Mouse (Mus musculus) gastrocnemius, adult 2 months (tissue): ENCODE results near the gene Lamb3. TPM values are rescaled to one million over a fixed set of nuclear protein-coding genes. Genes with fewer than 3 reads are reported as not detected.

Experiments used
- DNase-seq: peaks from one replicate; pipeline ENCODE4 v3.0.0; 2022
- H3K27ac ChIP-seq: fragments of 200-600 bp; 2 replicates; pipeline ENCODE4 v1.8.1; 2022; ENCODE audit warnings: mild to moderate bottlenecking
- H3K4me3 ChIP-seq: fragments of 200-600 bp; 2 replicates; pipeline ENCODE4 v1.8.1; 2022; ENCODE audit warnings: mild to moderate bottlenecking, moderate library complexity
- CTCF ChIP-seq: fragments of 200-600 bp; IDR thresholded peaks from 2 replicates; pipeline ENCODE4 v1.8.1; 2022; ENCODE audit warnings: antibody characterized with exemption, mild to moderate bottlenecking, moderate library complexity
- intact Hi-C: fragments of 180-260 bp; cut with DNase I; formaldehyde crosslinking; loops from one replicate; pipeline ENCODE4 v1.15.1; 2025
- total RNA-seq, 2 experiments: library from RNA; stranded (reverse); gene quantifications; 2 replicates each; pipeline ENCODE4 v1.2.3; 2021

Lamb3 gene
- total RNA-seq, 2 experiments from 2014 or later = 3.7 to 5.4 TPM

GRCm38 (mm10) chr1:193256289-193256577 lies 48.7 kb downstream of the Lamb3 start:
- no peak for TF ChIP-seq CTCF
- DNase-seq = no peak
- Histone ChIP-seq H3K27ac (peak overlapping the region; percentile 62; the same call in 1 of the 2 replicates), H3K4me3 (no peak overlapping the region)
- intact Hi-C loops = loop anchor here (5.0 kb wide), 1 partner anchor 106 kb away; no protein-coding TSS in a partner anchor

- TF ChIP-seq CTCF = no peak
- no peak for DNase-seq
- Histone ChIP-seq H3K4me3 (no peak overlapping the region; the same call in 1 of the 2 replicates), H3K27ac (peak overlapping the region; percentile 62)
- intact Hi-C loops = loop anchor here (5.0 kb wide), 1 partner anchor 106 kb away; no protein-coding TSS in a partner anchor
Observed at GRCm38 (mm10) chr1:193256621-193257098, 49.2 kb downstream of the Lamb3 start.

DNA sequence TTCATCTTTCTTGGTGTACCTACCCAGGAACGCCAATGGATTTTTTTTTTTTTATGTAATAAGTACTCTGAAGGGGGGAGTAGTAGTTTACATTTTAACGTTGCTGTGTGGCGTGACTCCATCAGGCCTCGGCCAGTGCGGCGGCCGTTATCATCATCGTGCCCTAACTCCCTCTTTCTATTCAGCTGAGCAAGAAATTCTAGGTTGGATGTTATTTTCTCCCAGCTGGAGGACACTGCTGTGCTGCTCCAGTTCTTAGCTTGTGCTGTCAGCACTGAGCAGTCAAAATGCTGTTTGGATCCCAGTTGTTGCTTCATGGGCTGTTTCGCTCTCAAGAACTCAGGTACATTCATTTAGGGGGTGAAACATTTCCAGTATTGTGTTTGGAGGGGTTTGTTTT lies 52.1 kb downstream of the Lamb3 start:
- DNase-seq = no peak
- H3K27ac ChIP-seq = no peak overlapping the region
- intact Hi-C loops = loop anchor here (5.0 kb wide), 1 partner anchor 103 kb away; no protein-coding TSS in a partner anchor
- no peak for TF ChIP-seq CTCF
- no peak overlapping the region for H3K4me3 ChIP-seq

DNA sequence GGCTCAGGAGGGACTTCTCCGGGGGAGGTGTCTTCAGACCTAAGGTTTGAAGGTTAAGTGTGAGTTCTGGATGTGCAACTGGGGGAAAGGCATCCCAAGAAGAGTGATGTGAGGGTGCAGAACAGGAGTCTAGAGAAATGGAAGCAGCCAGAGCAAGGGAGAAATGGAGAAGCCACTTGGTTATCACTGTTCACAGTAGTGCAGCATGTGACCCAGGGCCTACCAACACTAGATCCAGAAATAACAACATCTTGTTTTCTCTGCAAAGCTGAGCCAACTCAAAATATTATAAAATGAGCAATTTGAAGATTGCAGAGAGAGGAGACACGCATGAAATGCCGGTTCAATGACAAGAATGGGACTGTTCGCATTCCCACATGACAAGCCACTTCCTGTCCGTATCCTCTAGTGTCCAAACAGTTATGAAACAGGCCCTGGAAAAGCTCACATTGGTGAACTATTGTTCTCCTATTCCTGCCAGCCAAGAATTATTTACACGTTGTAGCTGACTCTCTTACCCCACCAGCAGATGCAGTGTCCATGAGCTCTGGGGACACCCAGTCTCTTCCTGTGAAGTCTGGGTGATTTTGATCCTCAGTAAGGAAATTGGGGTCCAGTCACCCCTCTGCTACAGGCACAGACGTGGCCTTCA lies 54.5 kb downstream of the Lamb3 start:
- intact Hi-C loops = no loop called here
- DNase-seq = no peak
- H3K27ac ChIP-seq = peak overlapping the region; percentile 74
- H3K4me3 ChIP-seq = no peak overlapping the region
- no peak for TF ChIP-seq CTCF

DNA sequence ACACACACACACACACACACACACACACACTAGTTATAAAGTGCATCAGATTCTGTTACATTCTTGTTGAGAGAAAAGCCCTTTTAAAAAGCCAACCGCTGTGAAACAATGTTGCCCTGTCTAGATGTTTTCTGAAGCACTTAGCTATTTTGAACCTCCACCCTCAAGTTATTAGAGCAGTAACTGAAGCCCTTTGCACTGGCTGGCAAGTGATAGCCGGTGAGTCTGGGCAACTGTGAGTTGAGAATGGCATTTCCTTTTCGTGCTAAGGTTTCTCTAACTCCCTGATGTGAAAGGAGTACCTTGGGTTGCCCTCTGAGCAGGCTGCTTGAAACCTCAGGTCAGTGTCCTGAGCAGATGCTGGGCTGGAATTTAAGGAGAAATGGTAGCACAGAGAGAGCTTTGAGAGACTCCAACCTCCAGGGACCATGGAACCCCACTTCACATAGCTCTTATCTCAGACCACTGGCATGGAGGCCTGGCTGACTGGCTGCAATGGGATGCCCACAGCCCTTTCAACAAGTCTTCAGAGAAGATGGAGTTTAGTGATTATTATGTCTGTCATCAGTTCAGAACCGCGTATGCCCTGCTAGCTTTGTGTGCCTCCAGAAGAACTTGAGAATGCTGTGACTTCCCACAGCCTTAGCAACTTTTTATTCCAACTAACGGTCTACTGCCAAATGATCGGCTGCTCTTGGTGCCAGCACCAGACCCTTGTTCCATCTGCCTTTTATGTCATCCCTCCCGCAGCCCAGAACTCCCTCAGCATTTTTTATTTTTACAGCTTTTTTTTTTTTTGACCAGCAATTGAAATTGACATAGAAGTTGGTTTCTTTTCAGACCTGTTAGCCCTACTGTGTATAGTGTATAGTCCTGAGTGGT lies 55.8 kb downstream of the Lamb3 start:
- Histone ChIP-seq H3K27ac (peak overlapping the region; percentile 52), H3K4me3 (no peak overlapping the region)
- no peak for TF ChIP-seq CTCF
- intact Hi-C loops = no loop called here
- no peak for DNase-seq

- Histone ChIP-seq H3K27ac (peak within 1 kb of the TSS; percentile 52), H3K4me3 (no peak within 1 kb of the TSS)
- intact Hi-C loops = no loop called here
- no peak for DNase-seq
- no peak for TF ChIP-seq CTCF
Observed at GRCm38 (mm10) chr1:193263955-193264598, 56.6 kb downstream of the Lamb3 start, which contains the start of gene Hsd11b1. Gene Hsd11b1, minus strand, starts transcription at chr1:193264075.

- intact Hi-C loops = loop anchor here (5.0 kb wide), 1 partner anchor 218 kb away; no protein-coding TSS in a partner anchor
- TF ChIP-seq CTCF = no peak
- DNase-seq = no peak
- H3K4me3 ChIP-seq = no peak overlapping the region
- no peak overlapping the region for H3K27ac ChIP-seq
Observed at GRCm38 (mm10) chr1:193265734-193266133, 58.2 kb downstream of the Lamb3 start.

GRCm38 (mm10) chr1:193270965-193271763 lies 63.7 kb downstream of the Lamb3 start:
- TF ChIP-seq CTCF = no peak
- H3K4me3 ChIP-seq = peak overlapping the region; percentile 84
- H3K27ac ChIP-seq = peak overlapping the region; percentile 97
- intact Hi-C loops = no loop called here
- DNase-seq = peak; percentile 31

DNA sequence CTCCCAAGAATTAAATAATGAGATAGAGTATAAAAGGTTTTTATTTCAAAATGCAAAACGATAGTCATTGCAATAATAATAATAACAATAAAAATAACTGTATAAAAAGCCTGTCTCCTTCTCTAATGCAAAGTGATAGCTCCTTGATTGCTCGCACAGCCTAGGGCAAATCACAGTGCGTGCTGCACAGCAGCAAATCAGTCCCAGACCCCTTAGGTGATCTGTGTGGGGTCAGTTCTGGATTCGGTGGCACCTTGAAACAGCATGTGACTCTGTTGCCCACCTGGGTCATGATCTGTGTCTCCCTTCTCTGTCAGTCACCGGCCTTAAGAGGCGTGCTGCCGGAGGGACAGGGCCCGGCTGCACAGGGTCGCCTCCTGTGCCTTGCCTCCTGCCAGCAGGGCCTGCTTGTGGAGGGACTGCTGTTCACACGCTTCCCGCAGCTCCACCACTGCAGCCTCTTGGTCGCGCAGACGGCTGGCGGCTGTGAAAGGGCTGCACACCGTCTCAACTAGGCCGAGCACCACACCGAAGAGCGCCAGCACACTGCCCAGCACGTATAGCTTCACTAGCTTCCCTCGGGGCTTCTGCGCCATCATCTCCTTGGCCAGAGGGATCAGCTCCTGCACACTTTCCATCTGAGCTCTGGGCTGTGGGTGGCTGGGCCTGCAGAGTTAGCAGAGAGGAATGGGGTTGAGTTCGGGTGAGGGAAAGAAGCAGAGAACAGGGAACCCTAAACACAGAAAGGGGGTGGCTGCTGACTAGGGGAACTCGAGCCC lies 64.8 kb downstream of the Lamb3 start:
- intact Hi-C loops = no loop called here
- Histone ChIP-seq H3K27ac (peak overlapping the region; percentile 97), H3K4me3 (peak overlapping the region; percentile 84)
- TF ChIP-seq CTCF = no peak
- DNase-seq = peak; percentile 63

GRCm38 (mm10) chr1:193272916-193273601 lies 65.6 kb downstream of the Lamb3 start, which contains the start of gene G0s2:
Gene G0s2, minus strand, starts transcription at chr1:193273217.
- intact Hi-C loops = loop anchor here (1.0 kb wide), 1 partner anchor 43 kb away; no protein-coding TSS in a partner anchor
- peak within 1 kb of the TSS; percentile 97 for H3K27ac ChIP-seq
- peak; percentile 54 for TF ChIP-seq CTCF
- peak within 1 kb of the TSS; percentile 84 for H3K4me3 ChIP-seq
- peak; percentile 91 for DNase-seq
